Mouse (Mus musculus): ENCODE results near the gene Lypd8. TPM values are rescaled to one million over a fixed set of nuclear protein-coding genes. Genes with fewer than 3 reads are reported as not detected.

Gene Lypd8
- total RNA-seq, 1 experiment from 2014 or later: not detected

DNA sequence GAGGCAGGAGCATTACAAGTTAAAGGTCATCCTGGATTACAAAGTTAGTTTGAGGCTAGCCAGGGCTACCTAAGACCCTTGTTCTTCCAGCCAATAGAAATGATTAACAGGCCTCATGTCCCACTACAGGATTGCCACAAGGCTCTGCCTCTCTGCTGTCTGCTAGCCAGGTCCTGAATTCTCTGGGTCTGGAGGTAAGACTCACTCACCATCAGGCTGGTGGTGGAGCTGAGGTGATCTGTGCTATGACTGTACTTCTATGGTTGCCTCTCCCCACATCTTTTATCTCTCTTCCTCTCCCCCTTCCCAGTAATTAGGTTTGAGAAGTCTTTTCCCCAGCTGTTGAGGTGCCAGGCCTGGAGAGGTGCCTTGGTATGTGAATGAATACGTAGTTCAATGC is 673 bp downstream of the Lypd8 start:
- no peak for ATAC-seq (replicated peaks; ENCODE audit: low read depth, poor library complexity, severe bottlenecking)

DNA sequence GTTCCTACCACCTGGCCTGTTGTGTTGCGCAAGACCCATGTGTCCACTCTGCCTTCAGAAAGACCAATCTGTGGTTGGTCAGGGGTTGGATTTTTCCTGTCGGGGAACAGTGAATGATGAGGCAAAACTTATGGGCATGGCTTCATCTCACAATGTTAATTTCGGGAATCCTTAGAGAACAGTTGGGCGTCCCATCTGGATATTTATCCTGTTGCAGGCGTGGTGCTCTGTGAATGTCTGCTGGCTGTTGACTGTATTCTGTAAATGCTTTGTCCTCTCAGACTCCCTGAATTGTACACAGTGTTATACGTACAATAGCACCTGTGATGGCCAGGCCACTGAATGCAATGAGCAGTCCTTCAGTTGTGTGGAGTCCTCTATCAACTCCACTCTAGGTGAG is 3.6 kb downstream of the Lypd8 start:
- no peak for ATAC-seq (replicated peaks; ENCODE audit: low read depth, poor library complexity, severe bottlenecking)

DNA sequence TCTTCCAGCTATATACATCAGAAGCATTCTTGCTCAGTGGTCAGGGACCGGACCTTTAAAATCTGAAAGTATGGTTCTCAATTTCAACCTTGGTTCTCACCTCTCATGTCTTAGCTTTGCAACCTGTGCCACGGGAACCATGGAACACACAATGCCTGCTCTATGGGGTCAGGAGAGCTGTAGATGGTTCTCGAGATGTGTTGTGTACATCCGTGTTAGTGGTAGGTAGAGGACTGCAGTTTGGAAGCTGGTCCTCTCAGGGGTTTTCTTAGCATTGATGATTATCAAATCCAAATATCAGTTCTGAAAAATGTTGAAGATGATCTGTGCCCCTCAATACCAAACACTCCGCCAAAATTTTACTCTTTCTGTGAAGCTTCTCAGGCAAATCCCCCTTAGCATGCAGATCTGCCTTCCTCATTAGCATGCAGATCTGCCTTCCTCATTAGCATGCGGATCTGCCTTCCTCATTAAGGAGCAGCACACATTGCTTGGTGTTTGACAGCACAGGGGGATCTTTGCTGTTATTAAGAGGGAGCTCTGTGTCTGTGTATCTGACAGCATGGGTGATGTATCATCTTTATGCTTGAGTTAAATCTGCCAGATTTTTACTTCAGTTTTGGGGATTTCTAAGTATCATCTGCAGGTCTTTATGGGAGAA is 21.3 kb downstream of the Lypd8 start:
- ATAC-seq (replicated peaks; ENCODE audit: low read depth, poor library complexity, severe bottlenecking): no peak

DNA sequence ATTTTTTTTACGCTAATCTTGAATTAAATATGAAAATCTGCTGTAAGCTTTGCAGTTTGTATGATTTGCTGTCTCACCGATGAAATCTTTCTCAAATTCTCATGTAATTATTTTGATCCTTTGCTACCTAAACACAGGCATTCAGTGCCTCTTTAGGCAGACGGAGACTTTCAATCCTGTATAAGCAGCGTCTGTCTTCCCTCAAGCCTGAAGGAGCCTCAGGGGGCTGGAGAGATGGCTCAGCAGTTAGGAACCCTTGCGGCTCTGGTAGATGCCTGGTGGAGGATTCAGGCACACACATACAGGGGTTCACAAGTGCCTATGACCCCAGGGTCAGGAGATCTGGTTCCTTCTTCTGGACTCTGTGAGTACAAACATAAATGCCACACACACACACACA is 21.8 kb downstream of the Lypd8 start:
- ATAC-seq (replicated peaks; ENCODE audit: low read depth, poor library complexity, severe bottlenecking): no peak

DNA sequence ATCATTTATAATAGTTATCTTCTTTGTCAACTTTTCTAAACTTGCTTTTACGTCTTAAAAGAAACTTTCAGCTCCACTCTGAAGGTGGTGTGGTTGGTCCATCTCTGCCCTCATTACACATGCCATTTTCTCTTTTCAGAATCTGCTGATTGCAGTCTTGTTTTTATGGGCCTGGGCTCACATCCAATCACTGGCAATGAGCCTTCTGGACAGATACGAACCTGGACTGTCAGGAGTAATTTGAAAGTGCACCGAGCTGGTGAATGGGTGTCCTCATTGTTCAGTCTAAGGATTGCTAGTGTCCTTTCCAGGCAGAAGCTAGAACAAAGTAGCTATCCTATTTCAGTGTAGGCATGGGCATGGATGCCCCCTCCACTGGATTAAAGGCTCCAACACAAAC is 29.2 kb downstream of the Lypd8 start:
- no peak for ATAC-seq (replicated peaks; ENCODE audit: low read depth, poor library complexity, severe bottlenecking)

DNA sequence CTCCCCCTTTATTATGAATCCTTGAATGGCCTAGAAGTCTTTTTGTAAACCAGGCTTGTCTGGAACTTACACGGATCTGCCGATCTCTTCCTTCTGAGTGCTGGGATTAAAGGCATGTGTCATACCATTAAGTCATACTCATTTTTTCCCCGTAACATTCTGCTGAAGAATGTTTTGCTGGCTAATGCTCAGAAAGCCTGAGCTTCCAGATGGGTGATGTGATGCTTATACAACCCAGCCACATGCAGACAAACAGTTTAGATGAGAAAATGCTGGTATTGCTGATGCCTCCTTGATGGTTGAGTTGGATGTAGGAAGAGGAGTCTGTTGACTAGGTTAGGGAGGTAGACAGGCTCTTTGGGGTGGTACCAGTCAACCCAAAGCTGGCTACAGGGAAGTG is 39.5 kb downstream of the Lypd8 start:
- no peak for ATAC-seq (replicated peaks; ENCODE audit: low read depth, poor library complexity, severe bottlenecking)

DNA sequence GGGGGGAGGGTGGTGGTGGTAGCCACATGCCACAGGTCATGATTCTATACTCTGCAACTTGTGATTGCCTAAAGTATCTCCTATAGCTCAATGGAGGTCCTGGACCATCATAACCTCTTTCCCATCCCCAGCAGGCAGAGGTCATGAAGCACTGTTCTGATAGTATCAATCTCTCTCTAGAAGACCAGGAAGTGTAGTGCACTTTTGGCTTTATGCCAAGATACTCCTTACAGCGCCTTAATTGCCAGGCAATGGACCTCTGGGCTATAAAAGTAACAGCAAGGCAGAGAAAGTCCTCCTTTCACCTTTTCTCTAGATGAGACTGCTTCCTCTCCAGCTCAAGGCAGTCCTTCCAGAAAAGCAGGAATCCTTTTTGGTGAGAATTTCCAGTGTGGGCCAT is 42.0 kb downstream of the Lypd8 start, which contains the start of gene 1810065E05Rik:
Gene 1810065E05Rik, plus strand, starts transcription at position 297 of the 400 bp plus-strand sequence.
- ATAC-seq (replicated peaks; ENCODE audit: low read depth, poor library complexity, severe bottlenecking): no peak

DNA sequence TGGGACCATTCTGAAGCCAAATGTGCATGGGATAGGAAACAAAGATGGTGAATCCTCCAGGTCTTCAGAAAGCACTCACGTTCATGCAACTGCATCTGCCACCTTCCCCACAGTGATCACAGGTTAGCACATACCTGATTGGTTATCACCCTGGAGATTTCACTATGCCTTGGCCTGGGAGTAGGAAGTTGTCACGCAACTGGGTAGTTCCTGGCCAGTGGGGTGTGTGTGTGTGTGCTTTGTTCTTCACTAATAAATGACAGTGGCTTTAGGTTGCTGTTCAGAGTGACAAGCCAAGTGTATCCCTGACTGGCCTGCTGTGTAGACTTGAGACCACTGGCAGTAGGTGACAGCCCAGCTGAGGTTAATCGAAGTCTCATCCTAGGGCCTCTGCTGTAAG is 53.4 kb downstream of the Lypd8 start, which contains the start of gene Gm12253:
Gene Gm12253, plus strand, starts transcription at position 301 of the 400 bp plus-strand sequence.
- no peak for ATAC-seq (replicated peaks; ENCODE audit: low read depth, poor library complexity, severe bottlenecking)

DNA sequence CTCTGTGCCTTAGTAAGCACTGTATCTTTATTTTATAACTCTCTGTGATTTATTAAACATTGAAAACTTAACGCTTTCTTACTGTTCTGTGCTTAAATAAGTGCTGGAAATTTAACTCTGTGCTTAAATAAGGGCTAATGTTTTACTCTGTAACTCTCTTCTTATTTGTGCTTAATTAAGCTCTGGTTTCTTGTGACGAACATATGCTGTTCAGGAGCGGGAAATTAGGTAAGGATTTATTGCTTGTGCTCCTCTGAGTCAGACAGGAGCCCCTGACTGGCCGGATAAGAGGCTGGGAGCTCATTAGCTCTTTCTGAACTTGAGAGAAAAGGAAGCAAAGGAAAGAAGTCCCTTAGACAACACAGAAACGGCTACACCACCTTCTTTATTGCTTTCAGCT is 59.0 kb downstream of the Lypd8 start:
- ATAC-seq (replicated peaks; ENCODE audit: low read depth, poor library complexity, severe bottlenecking): no peak

Other genes with a start within 250 kb of the Lypd8 start
- 36.8 and 38.3 TPM in 2 replicates for gene Gemin5, start 210.5 kb upstream of the Lypd8 start, total RNA-seq (2017)
- gene Mrpl22, start 207.4 kb upstream of the Lypd8 start, total RNA-seq (2017): 55.0 and 55.2 TPM in 2 replicates
- gene Igtp, start 179.5 kb upstream of the Lypd8 start, total RNA-seq (2017): 15.2 and 15.4 TPM in 2 replicates
- gene Irgm2, start 179.4 kb upstream of the Lypd8 start, total RNA-seq (2017): 4.6 and 7.8 TPM in 2 replicates
- 0.41 and 0.92 TPM in 2 replicates for gene 4930438A08Rik, start 104.2 kb upstream of the Lypd8 start, total RNA-seq (2017)
- 15.8 and 19.3 TPM in 2 replicates for gene Zfp692, start 72.0 kb upstream of the Lypd8 start, total RNA-seq (2017)
- 23.0 and 25.8 TPM in 2 replicates for gene Zfp672, start 48.7 kb upstream of the Lypd8 start, total RNA-seq (2017)
- gene Sh3bp5l, start 48.3 kb upstream of the Lypd8 start, total RNA-seq (2017): 12.7 and 13.5 TPM in 2 replicates
- not detected in 2 replicates for gene 1810065E05Rik, start 42.1 kb downstream of the Lypd8 start, total RNA-seq (2017)
- gene Gm12253, start 53.5 kb downstream of the Lypd8 start, total RNA-seq (2017): not detected in 2 replicates
- not detected in 2 replicates for gene Lypd9, start 73.9 kb downstream of the Lypd8 start, total RNA-seq (2017)
- not detected in 2 replicates for gene Olfr30, start 83.2 kb downstream of the Lypd8 start, total RNA-seq (2017)
- not detected in 2 replicates for gene Olfr332, start 113.5 kb downstream of the Lypd8 start, total RNA-seq (2017)
- gene Olfr331, start 123.5 kb downstream of the Lypd8 start, total RNA-seq (2017): not detected in 2 replicates
- not detected in 2 replicates for gene Olfr330, start 155.8 kb downstream of the Lypd8 start, total RNA-seq (2017)
- gene Olfr329-ps, start 167.4 kb downstream of the Lypd8 start, total RNA-seq (2017): not detected in 2 replicates
- gene Olfr328, start 176.6 kb downstream of the Lypd8 start, total RNA-seq (2017): not detected in 2 replicates
- not detected in 2 replicates for gene Olfr224, start 191.5 kb downstream of the Lypd8 start, total RNA-seq (2017)
- gene Olfr325, start 198.7 kb downstream of the Lypd8 start, total RNA-seq (2017): not detected in 2 replicates
- not detected in 2 replicates for gene Olfr324, start 216.1 kb downstream of the Lypd8 start, total RNA-seq (2017)
- gene 2210407C18Rik, start 237.0 kb downstream of the Lypd8 start, total RNA-seq (2017): not detected in 2 replicates